Mouse (Mus musculus) 3134 (cell line): Measurements from ENCODE around the gene Optc.

Experiments
- DNase-seq: peaks from one replicate; pipeline ENCODE4 v3.0.0-alpha.2; 2011; ENCODE audit warnings: low spot score; ENCODE audit not compliant: insufficient read length; ENCODE audit errors: extremely low read depth

The Optc gene

DNA sequence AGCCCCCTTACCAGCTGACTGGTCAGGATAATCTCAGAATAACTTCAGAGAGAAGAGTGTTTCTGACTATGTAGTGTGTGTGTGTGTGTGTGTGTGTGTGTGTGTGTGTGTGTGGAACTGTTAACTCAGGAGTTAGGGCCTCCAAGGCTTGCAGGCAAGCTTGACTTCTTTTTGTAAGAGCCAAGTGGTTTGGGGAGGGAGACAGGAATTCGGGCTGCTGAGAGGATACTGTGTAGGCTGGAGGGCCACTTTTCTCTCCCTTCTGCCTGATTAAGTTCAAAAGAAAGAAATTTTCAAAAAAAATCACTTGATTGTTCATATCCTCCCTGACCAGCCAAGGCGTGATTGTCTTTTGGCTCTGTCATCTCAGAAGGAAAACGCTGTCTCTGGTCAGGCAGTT is 12.6 kb upstream of the Optc start:
- DNase-seq: no peak

DNA sequence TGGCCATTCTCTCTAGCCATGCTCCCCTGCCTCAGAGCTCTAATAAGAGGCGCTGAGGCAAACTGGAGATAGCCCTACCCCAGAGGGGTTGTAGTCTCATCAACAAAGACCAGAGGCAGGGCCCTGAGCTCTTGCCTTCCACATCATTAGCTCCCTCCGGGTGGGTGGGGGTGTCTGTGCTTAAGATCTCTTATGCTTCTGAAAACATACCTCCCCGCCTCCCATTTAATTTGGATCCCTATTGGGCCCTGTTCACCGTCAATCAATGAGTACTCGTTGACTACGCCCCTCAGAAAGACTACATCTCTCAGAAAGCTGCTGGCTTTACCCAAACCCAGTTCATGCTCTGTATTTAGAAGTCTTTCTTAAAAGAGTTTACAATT is 10.3 kb upstream of the Optc start:
- no peak for DNase-seq

DNA sequence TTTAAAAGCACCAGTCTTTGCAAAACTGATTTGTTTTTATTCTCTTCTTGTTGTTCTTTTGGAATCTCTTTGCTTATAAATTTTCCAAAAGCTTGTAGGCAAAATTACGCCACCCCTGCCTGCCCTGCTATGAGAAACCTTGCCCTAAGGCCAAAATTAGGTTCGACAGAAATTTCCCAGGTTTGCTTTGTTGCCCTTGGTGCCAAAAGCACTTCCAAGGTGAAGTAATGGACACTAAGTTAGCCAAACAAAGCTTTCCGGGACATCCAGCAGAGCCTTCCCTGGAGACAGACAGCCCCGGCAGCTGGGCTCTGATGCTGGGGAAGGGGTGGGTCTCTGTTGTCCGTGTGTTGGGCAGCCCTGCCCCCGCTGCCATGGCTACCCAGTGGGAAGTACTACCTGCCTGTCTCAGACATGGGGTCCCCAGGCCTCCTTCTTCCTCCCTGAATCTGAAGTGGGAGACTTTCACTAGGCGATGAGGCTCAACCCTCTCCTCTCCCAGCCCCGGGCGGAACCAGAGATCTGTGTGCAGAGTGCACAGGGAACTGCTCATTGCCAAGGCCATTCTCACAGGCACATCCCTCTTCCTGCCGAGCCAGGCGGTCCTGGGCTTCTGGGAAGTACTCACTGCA is 9.8 kb upstream of the Optc start:
- no peak for DNase-seq

DNA sequence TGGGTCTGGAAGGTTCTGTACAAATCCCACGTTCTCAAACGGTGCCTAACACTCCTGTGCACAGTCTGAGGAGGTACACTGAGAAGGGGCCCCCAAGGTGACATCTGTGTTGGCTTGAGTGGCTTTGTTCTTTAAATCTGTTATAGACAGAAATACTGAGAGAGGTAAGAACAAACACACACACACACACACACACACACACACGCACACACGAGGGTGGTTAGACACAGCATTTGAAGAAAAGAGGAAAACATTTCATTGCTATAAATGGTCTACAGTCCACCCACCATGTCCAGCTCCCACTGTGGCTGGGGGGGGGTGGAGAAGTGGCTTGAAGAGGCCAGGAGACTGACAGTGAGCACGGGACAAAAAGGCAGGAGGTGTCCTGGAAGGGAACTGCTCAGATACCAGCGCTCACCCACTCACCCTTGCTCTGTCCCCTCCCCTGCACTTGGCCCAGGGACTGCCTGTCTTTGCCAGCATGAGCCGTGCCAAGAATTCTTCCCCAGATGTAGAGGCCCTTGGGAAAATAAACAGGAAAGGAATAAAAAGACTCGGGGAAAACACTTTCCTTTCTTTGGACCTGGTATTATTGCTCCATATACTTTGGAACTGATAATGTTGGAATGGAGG is 8.0 kb upstream of the Optc start:
- peak; percentile 58 for DNase-seq

GRCm38 (mm10) chr1:133915115-133915514 is 7.3 kb upstream of the Optc start:
- DNase-seq: no peak

DNA sequence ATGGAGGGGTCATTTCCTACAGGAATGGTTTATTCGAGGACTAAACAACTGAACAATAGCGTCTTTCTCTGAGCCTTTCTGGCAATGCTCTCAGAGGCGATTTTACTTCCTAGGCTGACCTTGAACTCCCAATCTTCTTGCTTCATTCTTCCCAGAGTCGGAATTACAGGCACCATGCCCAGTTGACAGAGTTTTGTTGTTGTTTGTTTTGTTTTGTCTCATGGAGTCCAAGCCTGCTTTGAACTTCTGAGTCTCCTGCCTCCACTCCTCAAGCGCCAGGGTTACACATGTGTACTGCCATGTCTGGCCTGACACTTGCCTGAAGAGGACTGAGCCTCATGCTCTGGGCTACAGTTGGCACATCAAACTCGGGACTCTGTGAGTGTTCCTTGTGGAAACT is 5.2 kb upstream of the Optc start:
- DNase-seq: no peak

GRCm38 (mm10) chr1:133911456-133911855 is 3.7 kb upstream of the Optc start:
- no peak for DNase-seq

DNA sequence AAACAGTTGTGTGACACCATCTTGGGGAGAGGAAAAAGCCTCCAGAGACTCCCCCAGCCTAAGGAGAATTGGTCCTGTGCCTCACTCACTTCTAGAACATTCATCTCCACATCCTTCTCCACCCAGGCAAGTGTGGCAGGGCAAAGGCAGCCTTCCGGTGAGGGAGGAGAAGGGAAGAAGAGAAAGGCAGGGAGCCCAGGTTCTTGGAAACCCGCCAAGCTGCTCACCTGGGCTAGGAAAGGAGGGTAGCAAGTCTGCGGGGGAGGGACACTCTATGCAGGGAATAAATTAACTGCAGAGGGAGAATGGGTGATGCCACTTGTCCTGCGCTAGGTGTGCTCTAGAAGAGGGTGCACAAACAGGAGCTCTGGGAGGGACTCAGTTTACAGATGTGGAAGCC is 3.2 kb upstream of the Optc start:
- DNase-seq: no peak

GRCm38 (mm10) chr1:133910108-133910507 is 2.3 kb upstream of the Optc start:
- DNase-seq: no peak

DNA sequence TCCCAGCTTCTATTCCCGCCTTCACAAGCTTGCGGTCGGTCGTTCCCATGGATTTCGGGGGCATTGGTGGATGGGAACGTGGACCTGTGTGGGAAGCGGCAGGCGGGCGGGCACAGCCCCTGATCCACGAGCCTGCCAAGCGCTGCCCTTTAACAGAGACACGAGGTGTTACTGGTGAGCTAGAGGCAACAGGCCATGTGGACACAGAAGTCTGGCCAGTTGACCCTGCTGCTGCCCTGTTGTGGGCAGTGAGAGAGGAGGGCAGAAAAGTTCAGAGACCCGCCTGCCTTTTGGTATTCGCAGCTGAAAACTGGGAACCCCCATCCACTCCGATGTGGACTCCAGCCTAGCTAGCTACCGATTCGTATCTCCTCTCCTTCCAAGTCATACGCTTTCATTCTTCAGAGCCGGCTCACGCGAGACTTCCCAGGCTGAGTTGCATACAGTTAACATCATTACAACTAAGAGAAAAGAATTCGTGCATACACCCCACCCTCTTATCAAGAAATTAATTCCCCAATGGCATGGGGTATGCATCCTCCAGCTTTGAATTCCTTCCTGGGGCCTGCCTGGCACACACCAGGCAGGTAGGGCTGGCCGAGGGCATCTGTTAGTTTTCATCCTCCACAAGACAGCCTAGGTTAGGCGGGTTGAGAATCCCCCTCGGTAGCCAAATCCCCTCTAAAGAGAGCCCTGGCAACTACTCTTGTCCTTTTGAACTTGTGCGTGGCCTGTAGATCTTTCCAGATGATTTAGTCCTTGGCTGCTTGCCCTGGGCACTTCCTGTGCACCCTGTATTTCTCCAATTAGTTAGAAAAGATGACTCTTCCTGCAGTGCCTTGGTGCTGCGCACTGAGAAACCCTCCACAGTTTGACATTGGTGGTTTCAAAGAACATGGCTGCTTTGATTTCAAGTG is 1.1 kb upstream of the Optc start:
- no peak for DNase-seq

DNA sequence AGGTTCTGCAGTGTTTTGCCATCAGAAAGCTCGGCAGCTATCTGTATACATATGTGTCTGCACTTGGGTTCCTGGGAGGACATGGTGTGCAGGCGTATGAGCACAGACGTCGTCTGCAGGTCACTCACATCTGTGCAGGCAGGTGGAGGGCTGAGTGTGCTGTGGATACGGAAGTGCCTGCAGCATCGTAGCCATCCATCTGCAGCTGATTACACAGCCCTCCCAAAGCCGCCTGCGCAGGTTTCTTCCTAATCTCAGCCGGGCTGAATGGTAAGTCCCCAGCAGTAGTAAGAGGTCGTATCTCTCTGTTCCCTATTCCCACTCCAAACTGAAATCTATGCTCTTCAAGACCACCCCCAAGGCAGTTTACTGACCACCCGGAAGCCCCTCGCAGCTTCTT is 1.4 kb downstream of the Optc start:
- no peak for DNase-seq

- DNase-seq: peak; percentile 79
Observed at GRCm38 (mm10) chr1:133900825-133901224, 7.0 kb downstream of the Optc start.

- no peak for DNase-seq
Observed at GRCm38 (mm10) chr1:133899043-133899542, 8.7 kb downstream of the Optc start.

DNA sequence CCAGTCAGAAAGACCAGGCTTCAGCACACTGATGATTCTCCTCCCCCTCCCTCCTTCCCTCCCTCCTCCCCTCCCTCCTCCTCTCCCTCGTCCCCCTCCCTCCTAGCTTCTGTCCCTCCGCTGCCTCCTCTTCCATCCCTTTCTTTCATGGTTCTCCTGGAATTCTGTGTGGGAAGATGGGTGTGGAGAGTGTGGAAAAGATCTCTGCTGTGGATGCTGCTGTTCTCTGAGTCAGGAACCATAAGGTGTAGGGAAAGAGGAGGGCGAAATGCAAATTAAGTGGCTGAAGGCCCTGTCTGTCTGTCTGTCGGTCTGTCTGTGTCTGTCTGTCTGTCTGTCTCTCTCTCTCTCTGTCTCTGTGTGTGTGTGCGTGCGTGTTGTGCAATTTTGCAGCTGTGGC is 10.5 kb downstream of the Optc start:
- no peak for DNase-seq

- DNase-seq: no peak
Observed at GRCm38 (mm10) chr1:133891489-133891888, 16.3 kb downstream of the Optc start.

DNA sequence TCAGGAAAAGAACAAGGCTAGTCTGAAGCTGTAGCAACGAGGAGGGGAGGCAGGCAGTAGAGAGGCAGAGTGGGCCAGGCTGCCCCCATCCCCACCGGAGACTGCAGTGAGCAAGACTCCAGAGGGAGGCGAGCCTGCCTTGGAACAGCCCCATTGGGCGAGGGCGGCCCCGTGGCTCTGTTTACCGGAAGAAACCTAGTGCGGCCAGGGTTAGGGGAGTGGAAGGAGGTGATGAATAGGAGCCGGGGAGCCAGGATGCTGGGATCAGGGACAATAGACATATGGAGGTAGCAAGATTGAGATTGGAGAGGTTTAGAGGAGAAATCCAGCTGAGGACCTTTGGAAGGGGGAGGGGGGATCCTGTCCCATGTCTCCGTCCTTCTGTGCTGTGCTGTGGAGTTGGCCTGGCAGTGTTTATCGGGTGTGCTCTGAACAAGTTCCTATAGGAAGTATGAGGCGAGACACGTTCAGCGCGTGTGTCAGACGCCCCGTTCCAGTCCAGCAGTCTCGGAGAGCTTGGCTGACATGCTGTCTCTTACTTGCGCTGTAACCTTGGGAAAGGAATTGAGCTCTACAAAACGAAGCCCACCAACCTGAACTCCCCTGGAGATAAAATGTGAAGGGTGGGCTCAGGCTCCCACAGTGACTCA is 17.7 kb downstream of the Optc start:
- DNase-seq: no peak

DNA sequence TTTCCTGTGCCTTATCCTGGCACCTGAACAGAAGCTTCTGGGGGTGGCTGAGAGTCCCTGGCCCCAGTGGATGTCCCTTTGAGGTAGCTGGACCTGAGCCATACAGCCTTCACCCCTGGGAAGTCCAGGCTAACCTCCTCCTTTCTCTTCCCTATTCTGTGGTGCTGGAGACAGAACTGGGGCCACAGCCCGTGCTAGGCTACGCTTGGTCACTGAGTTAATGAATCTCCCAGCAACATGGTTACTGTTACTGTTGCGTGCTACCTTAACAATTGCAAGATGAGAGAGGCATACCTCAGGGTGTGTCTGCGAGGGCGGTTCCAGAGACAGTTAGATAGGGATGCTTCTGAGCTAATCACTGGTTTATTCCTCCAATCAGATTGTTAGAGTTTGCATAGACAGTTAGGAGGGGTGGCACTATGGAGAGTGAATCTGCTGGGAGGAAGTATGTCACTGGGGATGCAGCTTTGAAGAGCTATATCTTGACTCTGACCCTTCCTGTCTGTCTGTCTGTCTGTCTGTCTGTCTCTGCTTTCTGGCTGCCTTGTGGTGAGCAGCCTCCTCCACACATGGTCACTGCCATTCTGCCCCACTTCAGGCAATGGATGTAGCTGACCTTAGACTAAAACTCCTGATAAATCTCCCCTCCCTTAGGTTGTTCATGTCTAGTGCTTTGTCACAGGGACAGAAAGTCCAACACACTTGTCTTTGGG is 20.1 kb downstream of the Optc start:
- DNase-seq: no peak

GRCm38 (mm10) chr1:133887044-133887443 is 20.8 kb downstream of the Optc start:
- DNase-seq: no peak

DNA sequence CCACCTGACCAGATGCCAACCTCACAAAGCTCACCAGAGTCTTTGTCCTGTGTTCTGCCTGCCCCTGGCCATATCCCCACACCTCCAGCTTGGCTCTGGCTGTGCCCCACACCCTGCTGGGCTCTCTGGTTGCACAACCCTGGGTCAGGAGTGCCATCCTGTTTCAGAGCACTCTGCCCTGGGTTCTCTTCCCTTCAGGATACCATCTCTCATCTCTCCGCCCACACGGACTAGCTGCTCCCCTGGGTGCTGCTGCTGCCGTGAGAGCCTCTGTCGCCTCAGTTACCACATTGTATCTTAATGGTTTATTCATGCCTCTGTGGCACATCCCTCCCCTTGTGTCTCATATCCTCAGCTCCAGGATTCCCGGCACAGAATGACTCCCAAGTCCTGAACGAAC is 21.4 kb downstream of the Optc start:
- no peak for DNase-seq

DNA sequence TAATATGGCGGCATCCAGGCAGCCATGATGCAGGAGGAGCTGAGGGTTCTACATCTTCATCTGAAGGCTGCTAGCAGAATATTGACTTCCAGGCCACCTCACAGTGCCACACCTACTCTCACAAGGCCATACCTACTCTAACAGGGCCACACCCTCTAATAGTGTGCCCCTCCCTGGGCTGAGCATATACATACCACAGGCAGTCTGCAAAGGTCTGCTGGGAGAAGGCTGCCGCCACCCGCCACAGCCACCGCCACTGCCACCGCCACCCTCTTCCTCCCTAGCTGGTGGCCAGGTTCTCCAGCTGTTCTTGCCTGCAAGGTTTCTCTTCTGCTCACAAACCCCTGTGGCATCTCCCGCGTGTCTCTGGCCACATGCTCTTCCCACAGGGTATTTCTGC is 22.0 kb downstream of the Optc start:
- DNase-seq: no peak

DNA sequence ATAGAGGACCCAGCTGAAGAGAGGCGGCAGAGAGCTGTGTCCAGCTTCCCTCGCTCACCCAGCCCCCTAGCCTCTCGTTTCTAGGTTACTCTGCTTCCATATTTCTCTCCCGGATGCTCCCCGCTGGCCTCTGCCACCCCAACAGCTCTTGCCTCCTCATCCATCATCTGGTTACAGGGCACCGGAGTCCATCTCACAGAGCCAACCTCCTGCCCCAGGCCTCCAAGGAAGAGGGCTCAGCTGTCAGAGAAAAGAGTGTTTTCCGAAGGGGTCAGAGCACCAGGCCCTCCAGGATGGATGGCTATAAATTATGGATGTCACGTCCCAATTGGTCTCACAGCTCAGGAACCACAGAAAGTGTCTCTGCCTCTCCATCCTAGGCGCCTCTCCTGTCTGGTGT is 23.1 kb downstream of the Optc start:
- no peak for DNase-seq
